Mouse (Mus musculus) heart, adult 8-10 months (tissue): ENCODE measurements around the gene Il15. TPM values are rescaled to one million over a fixed set of nuclear protein-coding genes. Genes with fewer than 3 reads are reported as not detected.
A peak's percentile ranks its signal among the peaks of the same experiment; 100 is the strongest.

Source experiments
- DNase-seq: peaks from one replicate; pipeline ENCODE4 v3.0.0; 2022; ENCODE audit warnings: low spot score
- total RNA-seq, 4 experiments: library from RNA; stranded (reverse); gene quantifications; 2 replicates each; pipeline ENCODE4 v1.2.4; 2022

Il15 gene
- 10 to 100 TPM; 42.2 to 51.6 (median 48.0) TPM for total RNA-seq

- DNase-seq = peak; percentile 84
Measured at GRCm38 (mm10) chr8:82402686-82403330, at the start of gene Il15. Gene Il15, minus strand, starts transcription at chr8:82403222.

GRCm38 (mm10) chr8:82444897-82445296, 41.9 kb upstream of the Il15 start:
- DNase-seq = no peak

- DNase-seq = no peak
Measured at GRCm38 (mm10) chr8:82416587-82417340, 13.7 kb upstream of the Il15 start.

- DNase-seq = no peak
Measured at GRCm38 (mm10) chr8:82415485-82415884, 12.5 kb upstream of the Il15 start.

GRCm38 (mm10) chr8:82410135-82410534, 7.1 kb upstream of the Il15 start:
- DNase-seq = no peak

GRCm38 (mm10) chr8:82407060-82407459, 4.0 kb upstream of the Il15 start:
- no peak for DNase-seq

GRCm38 (mm10) chr8:82404068-82404467, 1.0 kb upstream of the Il15 start:
- no peak for DNase-seq

- peak; percentile 78 for DNase-seq
Measured at GRCm38 (mm10) chr8:82402261-82402685, 749 bp downstream of the Il15 start.

GRCm38 (mm10) chr8:82401490-82401889, 1.5 kb downstream of the Il15 start:
- DNase-seq = no peak

GRCm38 (mm10) chr8:82401059-82401458, 2.0 kb downstream of the Il15 start:
- no peak for DNase-seq

GRCm38 (mm10) chr8:82400376-82400775, 2.6 kb downstream of the Il15 start:
- DNase-seq = no peak

- peak; percentile 41 for DNase-seq
Measured at GRCm38 (mm10) chr8:82398546-82398945, 4.5 kb downstream of the Il15 start.

- DNase-seq = no peak
Measured at GRCm38 (mm10) chr8:82391258-82391657, 11.8 kb downstream of the Il15 start.

- peak; percentile 37 for DNase-seq
Measured at GRCm38 (mm10) chr8:82388356-82388902, 14.6 kb downstream of the Il15 start.

GRCm38 (mm10) chr8:82387614-82388013, 15.4 kb downstream of the Il15 start:
- DNase-seq = peak; percentile 29

GRCm38 (mm10) chr8:82385867-82386266, 17.2 kb downstream of the Il15 start:
- DNase-seq = no peak

GRCm38 (mm10) chr8:82384458-82385234, 18.4 kb downstream of the Il15 start:
- no peak for DNase-seq

GRCm38 (mm10) chr8:82383346-82383745, 19.7 kb downstream of the Il15 start:
- no peak for DNase-seq

- no peak for DNase-seq
Measured at GRCm38 (mm10) chr8:82382316-82382715, 20.7 kb downstream of the Il15 start.

- peak; percentile 42 for DNase-seq
Measured at GRCm38 (mm10) chr8:82374470-82374869, 28.6 kb downstream of the Il15 start.

GRCm38 (mm10) chr8:82372846-82373245, 30.2 kb downstream of the Il15 start:
- no peak for DNase-seq

GRCm38 (mm10) chr8:82370657-82371056, 32.4 kb downstream of the Il15 start:
- DNase-seq = no peak
